Mouse (Mus musculus) kidney, adult 2 months (tissue): ENCODE results near the gene Mylk. TPM values are rescaled to one million over a fixed set of nuclear protein-coding genes. Genes with fewer than 3 reads are reported as not detected.

ENCODE experiments used
- DNase-seq: peaks from one replicate; pipeline ENCODE4 v3.0.0; 2021
- H3K27ac ChIP-seq: fragments of 200-500 bp; 2 replicates; pipeline ENCODE4 v1.5.1; 2012; ENCODE audit warnings: low read depth, low read length, control low read depth, inconsistent platforms; ENCODE audit not compliant: insufficient read depth
- H3K27me3 ChIP-seq: fragments of 200-500 bp; replicated peaks from 2 replicates; pipeline ENCODE4 v1.6.1; 2012; ENCODE audit warnings: mild to moderate bottlenecking, moderate library complexity, low read length, inconsistent platforms; ENCODE audit not compliant: control insufficient read depth, insufficient read depth
- H3K36me3 ChIP-seq: fragments of 200-500 bp; 2 replicates; pipeline ENCODE4 v1.6.1; 2012; ENCODE audit warnings: mild to moderate bottlenecking, moderate library complexity, low read length, inconsistent platforms; ENCODE audit not compliant: control insufficient read depth, insufficient read depth
- H3K4me1 ChIP-seq: fragments of 200-500 bp; 2 replicates; pipeline ENCODE4 v1.6.1; 2011; ENCODE audit warnings: low read length; ENCODE audit not compliant: control insufficient read depth, insufficient read depth
- H3K4me3 ChIP-seq: fragments of 200-500 bp; 2 replicates; pipeline ENCODE4 v1.5.1; 2011; ENCODE audit warnings: mild to moderate bottlenecking, low read depth, low read length, control low read depth; ENCODE audit not compliant: insufficient read depth
- CTCF ChIP-seq: fragments of 200-500 bp; conservative IDR thresholded peaks from 2 replicates; pipeline ENCODE4 v1.5.1; 2011; ENCODE audit warnings: low read depth, mild to moderate bottlenecking, control low read depth, low read length, moderate library complexity, mixed read lengths; ENCODE audit not compliant: insufficient read depth, insufficient read length
- POLR2A ChIP-seq: fragments of 200-500 bp; IDR thresholded peaks from one replicate; pipeline ENCODE4 v1.6.1; 2011; ENCODE audit warnings: low read depth, low read length, control low read depth
- WGBS: fragments of 180-500 bp; shearing (Covaris S2); methylation state at CpG from one replicate; pipeline ENCODE4 v1.1.7; 2018; 5-methylcytosine and 5-hydroxymethylcytosine counted together
- polyA plus RNA-seq: library from polyadenylated mRNA; depleted of rRNA; stranded (reverse); fragments of >200 nt; gene quantifications from 2 replicates; pipeline ENCODE4 v1.2.3, GENCODE M21; 2012

Gene Mylk
- polyA plus RNA-seq, 1 experiment, result 64.7 TPM

- no peak overlapping the region for H3K4me3 ChIP-seq
- TF ChIP-seq CTCF (no peak), POLR2A (no peak)
- DNase-seq, result no peak
- H3K27me3 ChIP-seq, result no peaks in the 10 kb centered on the region
- H3K27ac ChIP-seq, result no peak overlapping the region
- 22% methylated on average over 4 of the region's 4 CpGs for WGBS
- H3K4me1 ChIP-seq, result peaks cover 8% of the 10 kb centered on the region
- no peaks in the 10 kb centered on the region; the same call in 1 of the 2 replicates for H3K36me3 ChIP-seq
Observed at GRCm38 (mm10) chr16:34963008-34963407, 218.0 kb downstream of the Mylk start.

DNA sequence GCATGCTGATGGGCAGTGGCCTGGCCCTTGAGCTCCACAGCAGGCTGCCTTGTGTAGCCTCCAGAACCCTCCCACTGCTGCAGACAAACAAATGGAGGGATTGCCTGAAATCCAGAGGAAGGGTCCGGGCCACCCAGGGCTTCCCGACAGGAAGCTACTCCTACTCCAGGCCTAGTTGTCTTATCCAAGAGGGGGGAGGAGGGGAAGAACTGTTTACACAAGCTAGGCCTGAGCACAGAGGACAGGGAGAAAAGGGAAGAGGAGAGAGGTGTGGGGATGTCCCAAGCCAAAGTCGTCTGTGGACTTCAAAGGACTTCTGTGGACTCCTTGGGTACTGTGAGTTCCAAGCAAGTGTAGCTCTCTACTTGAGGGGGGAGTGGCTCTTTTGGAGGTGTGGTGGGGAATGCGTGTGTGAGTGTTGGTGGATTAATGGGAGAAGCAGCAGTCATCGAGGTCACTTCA lies 221.6 kb downstream of the Mylk start:
- no peak overlapping the region for H3K27ac ChIP-seq
- WGBS, result 55% methylated on average over 5 of the region's 5 CpGs
- no peaks in the 10 kb centered on the region for H3K27me3 ChIP-seq
- no peak for DNase-seq
- TF ChIP-seq POLR2A (no peak), CTCF (no peak)
- no peaks in the 10 kb centered on the region for H3K4me1 ChIP-seq
- no peak overlapping the region for H3K4me3 ChIP-seq
- H3K36me3 ChIP-seq, result no peaks in the 10 kb centered on the region; the same call in 1 of the 2 replicates

DNA sequence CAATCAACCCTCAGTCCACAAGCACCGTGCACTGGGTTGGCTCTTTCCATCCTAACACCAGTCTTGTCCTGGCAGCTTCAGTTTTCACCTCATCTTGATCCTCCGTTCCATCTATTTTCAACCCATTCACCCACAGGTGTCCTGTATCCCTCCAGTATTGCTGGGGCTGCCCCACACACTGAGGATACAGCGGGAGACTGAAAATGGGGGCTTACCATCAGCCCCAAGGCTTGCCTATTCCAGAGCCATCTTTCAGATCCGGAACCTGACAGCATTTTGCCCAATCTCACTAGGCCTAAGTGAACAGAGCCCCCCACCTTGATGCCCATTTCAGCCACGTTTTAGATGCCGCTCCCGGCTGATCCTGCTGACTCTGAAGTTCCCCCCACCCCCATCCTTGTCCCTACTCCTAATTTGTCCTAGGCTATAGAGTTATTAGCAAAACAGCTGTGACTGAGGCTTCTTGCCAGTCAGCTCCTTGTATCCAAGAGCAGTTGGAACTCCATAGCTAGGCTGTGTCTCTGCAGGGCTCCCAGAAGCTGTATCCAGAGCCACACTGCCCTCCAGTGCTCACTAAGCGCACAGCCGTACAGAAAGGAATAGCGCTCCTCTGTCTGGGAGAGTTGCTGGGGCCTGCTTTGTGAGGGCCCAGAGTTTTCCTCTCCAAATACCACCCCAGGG lies 222.2 kb downstream of the Mylk start:
- H3K4me1 ChIP-seq, result no peaks in the 10 kb centered on the region
- H3K27ac ChIP-seq, result no peak overlapping the region
- no peaks in the 10 kb centered on the region for H3K27me3 ChIP-seq
- DNase-seq, result peak; percentile 83
- no peak overlapping the region for H3K4me3 ChIP-seq
- no peak for TF ChIP-seq POLR2A
- TF ChIP-seq CTCF, result peak; percentile 94
- H3K36me3 ChIP-seq, result no peaks in the 10 kb centered on the region; the same call in 1 of the 2 replicates
- 58% methylated on average over 10 of the region's 10 CpGs for WGBS

GRCm38 (mm10) chr16:34968181-34968580 lies 223.2 kb downstream of the Mylk start:
- Histone ChIP-seq H3K27me3 (no peaks in the 10 kb centered on the region), H3K36me3 (no peaks in the 10 kb centered on the region; the same call in 1 of the 2 replicates), H3K4me3 (no peak overlapping the region), H3K4me1 (no peaks in the 10 kb centered on the region), H3K27ac (no peak overlapping the region)
- WGBS, result 90% methylated on average over 5 of the region's 5 CpGs
- TF ChIP-seq POLR2A (no peak), CTCF (no peak)
- DNase-seq, result no peak

GRCm38 (mm10) chr16:34972471-34972870 lies 227.5 kb downstream of the Mylk start:
- TF ChIP-seq POLR2A (no peak), CTCF (no peak; the same call in 1 of the 2 replicates)
- Histone ChIP-seq H3K36me3 (no peaks in the 10 kb centered on the region; the same call in 1 of the 2 replicates), H3K27me3 (no peaks in the 10 kb centered on the region), H3K4me3 (no peak overlapping the region), H3K27ac (no peak overlapping the region), H3K4me1 (no peaks in the 10 kb centered on the region)
- 66% methylated on average over 12 of the region's 12 CpGs for WGBS
- DNase-seq, result peak; percentile 46

GRCm38 (mm10) chr16:34975544-34975943 lies 230.5 kb downstream of the Mylk start:
- no peak overlapping the region for H3K4me3 ChIP-seq
- no peak for DNase-seq
- no peaks in the 10 kb centered on the region for H3K27me3 ChIP-seq
- H3K4me1 ChIP-seq, result peaks cover 2% of the 10 kb centered on the region; the same call in 1 of the 2 replicates
- no peak; the same call in 1 of the 2 replicates for TF ChIP-seq CTCF
- TF ChIP-seq POLR2A, result no peak
- WGBS, result 45% methylated on average over 2 of the region's 2 CpGs
- H3K36me3 ChIP-seq, result no peaks in the 10 kb centered on the region; the same call in 1 of the 2 replicates
- H3K27ac ChIP-seq, result no peak overlapping the region

DNA sequence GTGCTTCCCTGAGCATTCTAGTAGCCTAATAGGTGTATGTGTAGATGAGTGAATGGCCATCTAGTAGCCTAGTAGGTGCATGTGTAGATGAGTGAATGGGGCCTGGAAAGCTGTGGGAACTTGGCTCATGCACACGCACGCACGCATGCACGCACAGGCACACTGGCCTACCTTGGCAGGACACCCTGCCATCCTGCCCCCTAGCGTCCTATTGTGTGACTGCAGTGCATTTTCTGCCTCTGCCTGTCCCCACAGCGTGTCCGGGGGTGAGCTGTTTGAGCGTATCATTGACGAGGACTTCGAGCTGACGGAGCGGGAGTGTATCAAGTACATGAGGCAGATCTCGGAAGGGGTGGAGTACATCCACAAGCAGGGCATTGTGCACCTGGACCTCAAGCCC lies 231.6 kb downstream of the Mylk start:
- TF ChIP-seq CTCF (peak; percentile 75), POLR2A (no peak)
- Histone ChIP-seq H3K36me3 (no peaks in the 10 kb centered on the region; the same call in 1 of the 2 replicates), H3K4me1 (peaks cover 2% of the 10 kb centered on the region; the same call in 1 of the 2 replicates), H3K27me3 (no peaks in the 10 kb centered on the region), H3K4me3 (no peak overlapping the region), H3K27ac (no peak overlapping the region)
- DNase-seq, result no peak
- WGBS, result 74% methylated on average over 13 of the region's 13 CpGs
